Mouse (Mus musculus): ENCODE measurements around the gene Usp54.

Gene Usp54

GRCm38 (mm10) chr14:20640644-20641437 lies at the start of gene Usp54:
Gene Usp54, minus strand, starts transcription at chr14:20641063.
- DNase-seq (ENCODE audit: low spot score): peak; percentile 97

- DNase-seq (ENCODE audit: low spot score): no peak
Observed at GRCm38 (mm10) chr14:20689009-20689408, 48.1 kb upstream of the Usp54 start.

GRCm38 (mm10) chr14:20686576-20686975 lies 45.7 kb upstream of the Usp54 start:
- DNase-seq (ENCODE audit: low spot score): no peak

- no peak for DNase-seq (ENCODE audit: low spot score)
Observed at GRCm38 (mm10) chr14:20682498-20682897, 41.6 kb upstream of the Usp54 start.

- DNase-seq (ENCODE audit: low spot score): no peak
Observed at GRCm38 (mm10) chr14:20681742-20682141, 40.9 kb upstream of the Usp54 start.

GRCm38 (mm10) chr14:20677906-20678305 lies 37.0 kb upstream of the Usp54 start:
- no peak for DNase-seq (ENCODE audit: low spot score)

GRCm38 (mm10) chr14:20674064-20674833 lies 33.4 kb upstream of the Usp54 start, which contains the start of gene Sec24c:
Gene Sec24c, plus strand, starts transcription at chr14:20674308.
- peak; percentile 98 for DNase-seq (ENCODE audit: low spot score)

- no peak for DNase-seq (ENCODE audit: low spot score)
Observed at GRCm38 (mm10) chr14:20673735-20674063, 32.8 kb upstream of the Usp54 start.

GRCm38 (mm10) chr14:20672990-20673389 lies 32.1 kb upstream of the Usp54 start:
- DNase-seq (ENCODE audit: low spot score): peak; percentile 45

GRCm38 (mm10) chr14:20668154-20668810 lies 27.4 kb upstream of the Usp54 start, which contains the start of gene Synpo2l:
Gene Synpo2l, minus strand, starts transcription at chr14:20668354.
- no peak for DNase-seq (ENCODE audit: low spot score)

- no peak for DNase-seq (ENCODE audit: low spot score)
Observed at GRCm38 (mm10) chr14:20667469-20667868, 26.6 kb upstream of the Usp54 start.

- no peak for DNase-seq (ENCODE audit: low spot score)
Observed at GRCm38 (mm10) chr14:20664436-20664835, 23.6 kb upstream of the Usp54 start.

- no peak for DNase-seq (ENCODE audit: low spot score)
Observed at GRCm38 (mm10) chr14:20663601-20664000, 22.7 kb upstream of the Usp54 start.

GRCm38 (mm10) chr14:20662740-20663139 lies 21.9 kb upstream of the Usp54 start:
- no peak for DNase-seq (ENCODE audit: low spot score)

GRCm38 (mm10) chr14:20661661-20662331 lies 20.9 kb upstream of the Usp54 start:
- no peak for DNase-seq (ENCODE audit: low spot score)

GRCm38 (mm10) chr14:20660827-20661660 lies 20.2 kb upstream of the Usp54 start:
- peak; percentile 95 for DNase-seq (ENCODE audit: low spot score)

- no peak for DNase-seq (ENCODE audit: low spot score)
Observed at GRCm38 (mm10) chr14:20659687-20660086, 18.8 kb upstream of the Usp54 start.

GRCm38 (mm10) chr14:20658902-20659301 lies 18.0 kb upstream of the Usp54 start:
- no peak for DNase-seq (ENCODE audit: low spot score)

- peak; percentile 58 for DNase-seq (ENCODE audit: low spot score)
Observed at GRCm38 (mm10) chr14:20658326-20658725, 17.5 kb upstream of the Usp54 start.

GRCm38 (mm10) chr14:20656361-20656760 lies 15.5 kb upstream of the Usp54 start, which contains the start of gene Myoz1:
Gene Myoz1, minus strand, starts transcription at chr14:20656540.
- DNase-seq (ENCODE audit: low spot score): no peak

- DNase-seq (ENCODE audit: low spot score): no peak
Observed at GRCm38 (mm10) chr14:20655731-20656130, 14.9 kb upstream of the Usp54 start.

Data from MN1 (cell line).